Mouse (Mus musculus) hindlimb bud, embryonic 11.5 days (tissue): ENCODE measurements around the gene Calm1.
"Not testable (repeated sequence)": the region's sequence is repeated elsewhere in the genome, so short reads cannot be mapped to it uniquely, and the experiment has no call there.

Source experiments
- DNase-seq: peaks from one replicate; pipeline ENCODE4 v3.0.0-alpha.2; 2012; ENCODE audit warnings: low read depth, low spot score; ENCODE audit errors: extremely low spot score

The Calm1 gene

GRCm38 (mm10) chr12:100190802-100191201 lies 8.4 kb upstream of the Calm1 start:
- DNase-seq = no peak

DNA sequence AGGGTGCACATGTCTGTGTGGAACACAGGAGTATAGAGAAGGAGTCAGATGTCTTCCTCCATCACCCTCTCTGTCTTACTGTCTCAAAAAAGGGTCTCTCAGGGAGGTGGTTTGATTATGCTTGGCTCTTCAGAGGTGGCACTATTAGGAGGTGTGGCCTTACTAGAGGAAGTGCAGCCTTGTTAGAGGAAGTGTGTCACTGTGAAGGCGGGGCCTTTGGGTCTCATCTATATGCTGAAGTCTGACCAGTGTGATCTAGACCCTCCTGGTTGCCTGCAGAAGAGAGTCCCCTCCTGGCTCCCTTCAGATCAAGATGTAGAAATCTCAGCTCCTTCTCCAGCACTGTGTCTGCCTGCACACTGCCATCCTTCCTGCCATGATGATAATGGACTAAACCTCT lies 5.1 kb upstream of the Calm1 start:
- DNase-seq = no peak

DNA sequence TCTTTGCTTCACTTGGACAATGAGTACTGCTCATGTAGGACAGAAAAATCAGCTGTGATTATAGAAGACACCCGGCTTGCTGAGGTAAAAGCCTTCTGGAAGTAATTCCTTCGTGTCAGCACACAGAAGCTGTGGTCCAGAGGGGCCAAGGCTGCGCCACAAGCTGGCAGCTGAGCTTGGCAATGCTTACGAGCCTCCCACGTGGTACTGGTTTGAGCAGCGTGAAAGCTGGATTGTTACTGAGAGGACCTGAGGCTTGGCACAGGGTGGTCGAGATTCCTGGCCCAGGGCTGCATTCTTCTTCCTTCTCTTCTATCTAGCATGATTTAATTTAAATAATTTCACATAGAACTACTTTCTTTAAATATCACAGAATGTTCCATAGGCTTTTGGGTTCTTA lies 2.4 kb upstream of the Calm1 start:
- DNase-seq = no peak

- DNase-seq = no peak
Measured at GRCm38 (mm10) chr12:100199891-100200644, 833 bp downstream of the Calm1 start.

DNA sequence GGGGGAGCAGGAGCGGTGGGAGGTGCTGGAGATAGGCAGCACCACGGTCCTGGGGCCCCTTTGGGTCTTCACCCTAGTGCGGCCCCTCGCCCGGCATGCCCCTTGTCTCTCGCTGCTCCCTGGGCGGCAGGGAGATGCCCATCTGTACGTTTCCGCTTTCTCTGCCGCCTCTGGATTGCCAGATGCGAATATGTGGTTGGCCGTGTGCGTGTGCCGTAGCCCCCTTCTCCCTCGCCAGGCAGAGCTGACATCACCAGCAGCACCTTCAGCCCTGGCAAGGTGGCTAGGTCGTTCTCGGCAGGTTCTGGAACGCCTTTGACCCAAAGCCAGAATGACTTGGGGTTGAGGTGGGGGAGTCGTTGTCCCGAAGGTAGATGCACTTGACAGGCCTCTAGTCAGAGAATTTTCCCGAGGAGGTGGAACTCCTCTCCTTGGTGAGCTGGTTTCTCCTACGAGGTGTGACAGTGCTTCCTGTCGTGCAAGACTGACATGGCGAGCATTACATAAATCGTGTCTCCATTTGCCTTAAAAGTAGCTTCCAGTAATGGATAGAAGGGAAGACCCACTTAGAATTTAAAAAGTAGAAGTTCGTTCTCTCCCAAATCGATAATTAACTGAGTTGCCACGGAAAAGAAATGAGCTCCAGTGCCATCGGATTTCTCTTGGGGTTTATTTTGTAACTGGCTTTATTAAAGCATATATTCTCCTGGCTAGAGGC lies 1.6 kb downstream of the Calm1 start:
- DNase-seq = no peak

GRCm38 (mm10) chr12:100201363-100201711 lies 2.1 kb downstream of the Calm1 start:
- DNase-seq = no peak

GRCm38 (mm10) chr12:100201838-100202237 lies 2.6 kb downstream of the Calm1 start:
- peak; percentile 96 for DNase-seq

GRCm38 (mm10) chr12:100203759-100204158 lies 4.5 kb downstream of the Calm1 start:
- no peak for DNase-seq

DNA sequence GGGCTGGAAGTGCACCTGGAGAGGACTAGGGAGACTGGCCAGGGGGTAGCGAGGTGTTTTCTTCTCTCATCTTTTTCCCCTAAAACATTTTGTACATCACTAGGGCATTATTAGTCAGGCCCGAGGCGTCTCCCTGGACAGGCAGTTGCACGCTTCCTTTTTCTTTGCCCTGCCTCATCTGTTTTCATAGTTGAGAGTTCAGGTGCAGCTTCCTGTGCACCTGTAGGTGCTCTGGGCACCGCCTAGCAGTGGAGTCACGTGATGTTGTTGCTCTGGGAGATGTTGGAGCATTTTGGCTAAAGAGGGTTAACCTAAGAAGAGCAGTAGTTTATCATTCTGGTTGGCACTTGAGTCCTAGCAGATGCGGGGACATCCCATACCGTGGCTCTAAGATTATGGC lies 5.9 kb downstream of the Calm1 start:
- no peak for DNase-seq

- no peak for DNase-seq
Measured at GRCm38 (mm10) chr12:100206521-100206920, 7.3 kb downstream of the Calm1 start.

GRCm38 (mm10) chr12:100206926-100207325 lies 7.7 kb downstream of the Calm1 start:
- no peak for DNase-seq

DNA sequence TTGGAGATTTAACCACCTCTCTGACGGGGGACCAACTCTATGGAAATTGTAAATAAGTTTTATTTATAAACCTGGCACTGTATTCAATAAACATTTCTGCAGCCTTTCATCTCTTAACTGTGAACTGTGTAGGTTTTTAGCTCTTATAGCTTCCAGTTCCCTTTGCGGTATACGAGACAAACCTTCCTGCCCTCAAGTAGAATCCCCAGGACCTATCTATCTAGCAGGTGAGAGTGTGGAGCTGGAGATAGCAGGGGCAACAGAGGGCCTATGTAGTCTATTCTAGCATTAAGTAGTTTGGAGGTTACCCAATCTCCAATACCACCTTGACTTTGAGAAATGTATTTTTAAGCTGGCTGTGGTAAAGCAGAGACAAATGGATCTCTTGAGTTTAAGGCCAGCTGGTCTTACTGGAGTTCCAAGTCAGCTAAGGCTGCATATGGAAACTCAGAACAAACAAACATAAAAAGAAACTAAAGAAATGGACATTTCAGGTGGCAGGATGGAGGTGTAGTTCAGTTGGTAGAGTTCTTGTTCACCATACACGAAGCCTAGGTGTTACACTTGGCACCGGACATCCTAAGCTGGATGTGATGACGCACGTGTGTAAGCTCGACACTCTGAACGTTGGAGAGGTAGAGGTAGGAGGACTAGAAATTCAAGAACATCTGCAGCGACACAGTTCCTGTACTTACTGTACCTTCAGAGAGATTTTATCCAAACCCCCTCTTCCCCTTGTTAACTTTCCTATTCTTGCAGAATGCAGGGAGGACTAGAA lies 10.7 kb downstream of the Calm1 start:
- no peak for DNase-seq

DNA sequence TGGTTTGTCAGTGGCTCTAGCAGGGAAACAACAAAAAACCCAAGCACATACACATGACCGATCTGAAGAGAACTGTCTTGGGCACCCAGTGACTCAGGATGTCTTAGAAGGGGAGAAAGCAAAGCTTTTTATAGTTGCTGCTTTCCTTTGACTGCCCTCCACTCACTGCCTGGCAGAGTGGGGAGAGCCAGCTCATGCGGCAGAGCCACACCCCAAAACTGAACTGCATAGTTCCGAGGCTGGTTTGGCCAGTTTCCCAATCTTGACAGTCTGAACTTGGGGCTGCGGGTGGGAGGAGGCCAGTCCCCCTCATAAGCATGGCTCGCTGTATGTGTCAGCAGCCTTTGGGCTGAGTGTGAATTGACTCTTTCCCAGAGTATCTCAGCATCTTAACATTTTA lies 11.7 kb downstream of the Calm1 start:
- no peak for DNase-seq

DNA sequence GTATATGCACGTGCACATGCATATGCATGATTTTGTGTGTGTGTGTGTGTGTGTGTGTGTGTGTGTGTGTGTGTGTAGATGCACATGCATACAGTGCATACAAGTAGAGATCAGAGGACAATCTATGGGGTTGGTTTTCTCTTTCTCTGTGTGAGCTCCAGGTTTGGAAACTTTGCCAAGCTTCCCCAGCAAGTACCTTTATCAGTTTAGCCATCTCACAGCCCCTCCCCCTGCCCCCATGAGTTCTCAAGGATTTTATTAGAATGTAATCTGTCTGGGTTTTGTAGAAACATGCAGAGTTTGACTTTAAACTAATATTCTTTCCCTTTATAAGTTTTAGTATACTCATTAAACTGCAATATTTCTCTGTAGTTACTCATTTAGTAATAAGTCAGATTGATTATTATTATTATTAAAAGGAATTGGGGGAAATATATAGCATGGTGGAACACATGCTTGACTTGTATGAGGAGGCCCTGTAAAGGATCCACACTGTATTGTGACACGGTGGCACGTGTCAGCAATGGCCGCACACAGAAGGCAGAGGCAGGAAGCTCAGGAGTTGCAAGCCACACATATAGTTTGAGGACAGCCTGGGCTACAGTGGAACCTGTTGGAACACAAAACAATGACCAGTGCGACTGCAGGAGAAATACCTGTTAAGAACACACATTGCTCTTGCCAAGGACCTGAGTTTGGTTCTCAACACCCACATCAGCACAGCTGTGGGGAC lies 12.4 kb downstream of the Calm1 start:
- no peak for DNase-seq

DNA sequence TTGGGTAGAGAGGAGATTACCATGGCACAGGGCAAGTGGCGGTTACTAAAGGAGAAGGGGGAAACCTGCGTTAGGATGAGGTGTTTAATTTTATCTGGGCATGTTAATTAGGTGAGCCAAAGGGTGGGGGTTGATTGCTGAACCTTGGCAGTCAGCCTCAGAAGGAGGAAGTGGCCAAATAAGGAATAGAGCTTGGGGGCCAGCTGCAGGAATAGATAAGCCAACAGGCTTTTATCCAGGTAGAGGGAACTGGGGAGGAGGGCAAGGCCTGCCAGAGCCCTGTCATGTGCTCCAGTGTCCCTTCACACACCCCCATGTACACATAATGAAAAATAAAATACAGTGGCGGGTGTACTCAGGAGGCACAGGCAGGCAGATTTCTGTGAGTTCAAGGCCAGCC lies 13.2 kb downstream of the Calm1 start:
- DNase-seq = no peak

GRCm38 (mm10) chr12:100213162-100213561 lies 13.9 kb downstream of the Calm1 start:
- DNase-seq = no peak

DNA sequence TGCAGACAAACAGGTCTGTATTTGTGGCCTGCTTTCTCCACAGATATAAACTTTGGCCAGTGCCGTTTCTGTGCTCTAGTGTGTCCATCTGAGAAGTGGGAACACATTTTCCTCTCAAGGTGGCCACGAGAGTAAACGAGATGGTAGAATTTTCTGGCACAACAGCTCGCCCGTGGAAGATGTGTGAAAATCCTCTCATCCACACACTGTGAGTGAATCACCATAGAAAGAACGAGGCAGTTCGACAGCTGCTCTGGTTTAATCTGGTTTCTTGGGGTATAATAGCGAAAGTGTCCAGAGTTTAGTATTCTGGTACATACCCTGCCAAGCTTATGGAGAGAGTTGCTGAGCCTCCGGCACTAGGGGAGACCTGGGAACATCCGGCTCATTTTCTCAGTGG lies 14.9 kb downstream of the Calm1 start:
- DNase-seq = no peak

GRCm38 (mm10) chr12:100214738-100215137 lies 15.5 kb downstream of the Calm1 start:
- DNase-seq = no peak

DNA sequence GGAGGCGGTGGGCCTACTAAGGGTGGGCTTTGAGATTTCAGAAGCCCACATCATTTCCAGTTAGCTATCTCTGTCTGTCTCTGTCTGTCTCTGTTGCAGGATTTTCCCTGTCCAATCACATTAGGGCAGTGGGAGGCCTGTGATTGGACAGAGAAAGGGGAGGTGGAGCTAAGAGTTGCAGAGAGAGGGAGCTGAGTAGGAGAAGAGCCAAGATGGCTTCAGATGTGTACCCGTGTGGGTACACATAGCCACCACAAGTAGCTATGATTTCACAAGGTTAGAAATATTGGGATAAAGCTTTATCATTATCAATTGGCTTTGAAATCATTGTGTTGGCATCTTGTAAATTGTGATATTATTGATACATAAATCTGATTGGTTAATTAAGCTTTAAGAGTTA lies 17.9 kb downstream of the Calm1 start:
- not testable (repeated sequence) for DNase-seq

DNA sequence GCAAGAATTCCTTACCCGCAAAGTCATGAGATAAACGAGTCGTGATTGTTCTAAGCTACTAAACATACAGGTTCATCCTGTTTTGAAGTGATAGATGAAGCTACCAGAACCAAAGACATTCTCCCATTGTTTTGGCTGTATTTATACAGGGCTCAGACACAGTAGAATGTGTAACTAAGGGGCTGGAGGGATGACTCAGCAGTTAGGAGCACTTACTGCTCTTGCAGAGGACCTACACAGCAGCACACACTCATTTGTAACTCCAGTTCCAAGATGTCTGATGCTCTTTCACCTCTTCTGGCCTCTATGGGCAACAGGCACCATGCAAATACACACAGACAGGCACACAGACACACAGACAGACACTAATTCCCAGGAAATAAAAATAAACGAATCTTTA lies 20.8 kb downstream of the Calm1 start:
- no peak for DNase-seq

GRCm38 (mm10) chr12:100221608-100222321 lies 22.5 kb downstream of the Calm1 start:
- no peak for DNase-seq
